Mouse (Mus musculus): ENCODE measurements around the gene Gm11077. TPM values are rescaled to one million over a fixed set of nuclear protein-coding genes. Genes with fewer than 3 reads are reported as not detected.
A peak's percentile ranks its signal among the peaks of the same experiment; 100 is the strongest.

Gm11077 gene
- polyA plus RNA-seq, 1 experiment from 2014 or later = not detected

- no peak overlapping the region for H3K4me2 ChIP-seq (ENCODE audit: low read depth, low read length)
- H3K9ac ChIP-seq (ENCODE audit: low read length) = no peak overlapping the region
- H3K36me3 ChIP-seq (ENCODE audit: control insufficient read depth, insufficient read depth) = no peaks in the 10 kb centered on the region
- H3K4me3 ChIP-seq (ENCODE audit: low read length) = no peak overlapping the region
- H3K4me1 ChIP-seq (ENCODE audit: control insufficient read depth, insufficient read depth, low read length) = no peaks in the 10 kb centered on the region; the same call in 1 of the 2 replicates
- no peaks in the 10 kb centered on the region for H3K9me3 ChIP-seq (replicated peaks; ENCODE audit: control insufficient read depth, low read length)
- no peak overlapping the region for H3K27ac ChIP-seq (ENCODE audit: low read length)
- WGBS = 75% methylated on average over 21 of the region's 21 CpGs
- ATAC-seq (replicated peaks; ENCODE audit: extremely low read depth, insufficient read depth, low FRiP score) = no peak
- H3K27me3 ChIP-seq (ENCODE audit: control insufficient read depth, insufficient read depth, low read length) = no peaks in the 10 kb centered on the region
Measured at GRCm38 (mm10) chr6:140768859-140769640, 40.0 kb downstream of the Gm11077 start.

GRCm38 (mm10) chr6:140776274-140776673, 47.2 kb downstream of the Gm11077 start:
- WGBS = 86% methylated on average over 8 of the region's 8 CpGs

GRCm38 (mm10) chr6:140782524-140782923, 53.4 kb downstream of the Gm11077 start:
- Histone ChIP-seq H3K9ac (ENCODE audit: low read length) (no peak overlapping the region), H3K27me3 (ENCODE audit: control insufficient read depth, insufficient read depth, low read length) (no peaks in the 10 kb centered on the region), H3K9me3 (replicated peaks; ENCODE audit: control insufficient read depth, low read length) (no peaks in the 10 kb centered on the region), H3K4me2 (ENCODE audit: low read depth, low read length) (no peak overlapping the region), H3K4me1 (ENCODE audit: control insufficient read depth, insufficient read depth, low read length) (no peaks in the 10 kb centered on the region), H3K4me3 (ENCODE audit: low read length) (no peak overlapping the region), H3K27ac (ENCODE audit: low read length) (no peak overlapping the region), H3K36me3 (ENCODE audit: control insufficient read depth, insufficient read depth) (no peaks in the 10 kb centered on the region)
- ATAC-seq (replicated peaks; ENCODE audit: extremely low read depth, insufficient read depth, low FRiP score) = no peak; the same call in 1 of the 2 replicates
- WGBS = 88% methylated on average over 6 of the region's 6 CpGs

More at GRCm38 (mm10) chr6:140776274-140776673, 47.2 kb downstream of the Gm11077 start:
- Histone ChIP-seq H3K4me3 (ENCODE audit: low read length) (no peak overlapping the region), H3K27ac (ENCODE audit: low read length) (no peak overlapping the region), H3K4me2 (ENCODE audit: low read depth, low read length) (no peak overlapping the region), H3K27me3 (ENCODE audit: control insufficient read depth, insufficient read depth, low read length) (no peaks in the 10 kb centered on the region), H3K36me3 (ENCODE audit: control insufficient read depth, insufficient read depth) (no peaks in the 10 kb centered on the region), H3K9ac (ENCODE audit: low read length) (no peak overlapping the region), H3K4me1 (ENCODE audit: control insufficient read depth, insufficient read depth, low read length) (no peaks in the 10 kb centered on the region), H3K9me3 (replicated peaks; ENCODE audit: control insufficient read depth, low read length) (no peaks in the 10 kb centered on the region)
- no peak for ATAC-seq (replicated peaks; ENCODE audit: extremely low read depth, insufficient read depth, low FRiP score)

- no peak overlapping the region for H3K4me2 ChIP-seq (ENCODE audit: low read depth, low read length)
- H3K27me3 ChIP-seq (ENCODE audit: control insufficient read depth, insufficient read depth, low read length) = no peaks in the 10 kb centered on the region
- no peaks in the 10 kb centered on the region for H3K4me1 ChIP-seq (ENCODE audit: control insufficient read depth, insufficient read depth, low read length)
- H3K9ac ChIP-seq (ENCODE audit: low read length) = no peak overlapping the region
- no peaks in the 10 kb centered on the region for H3K9me3 ChIP-seq (replicated peaks; ENCODE audit: control insufficient read depth, low read length)
- H3K4me3 ChIP-seq (ENCODE audit: low read length) = no peak overlapping the region
- H3K27ac ChIP-seq (ENCODE audit: low read length) = no peak overlapping the region; the same call in 1 of the 2 replicates
- peak; percentile 35; the same call in 1 of the 2 replicates for ATAC-seq (replicated peaks; ENCODE audit: extremely low read depth, insufficient read depth, low FRiP score)
- WGBS = 41% methylated on average over 2 of the region's 2 CpGs
- H3K36me3 ChIP-seq (ENCODE audit: control insufficient read depth, insufficient read depth) = no peaks in the 10 kb centered on the region
Measured at GRCm38 (mm10) chr6:140786058-140786457, 57.0 kb downstream of the Gm11077 start.

DNA sequence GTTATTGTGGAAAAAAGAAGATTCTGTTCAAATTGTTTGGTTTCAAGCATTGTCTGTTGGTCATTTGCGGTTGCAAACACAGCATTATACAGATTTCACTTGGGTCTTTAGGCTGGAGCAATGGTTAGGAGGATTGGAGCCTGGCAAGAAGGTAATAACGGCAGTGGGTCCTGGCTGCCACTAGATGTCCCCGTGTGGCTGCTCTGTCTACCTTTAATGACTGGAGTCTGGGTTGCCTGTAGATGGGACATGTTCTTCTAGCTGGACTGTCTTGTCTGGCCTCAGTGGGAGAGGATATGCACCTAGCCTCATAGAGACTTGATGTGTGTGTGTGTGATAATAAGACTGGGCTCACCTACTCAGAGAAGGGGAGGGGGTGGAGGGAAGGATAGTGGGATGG, 60.8 kb downstream of the Gm11077 start:
- H3K9ac ChIP-seq (ENCODE audit: low read length) = no peak overlapping the region
- no peak overlapping the region for H3K4me2 ChIP-seq (ENCODE audit: low read depth, low read length)
- H3K4me3 ChIP-seq (ENCODE audit: low read length) = no peak overlapping the region
- no peaks in the 10 kb centered on the region for H3K36me3 ChIP-seq (ENCODE audit: control insufficient read depth, insufficient read depth)
- H3K27ac ChIP-seq (ENCODE audit: low read length) = no peak overlapping the region
- no peak for ATAC-seq (replicated peaks; ENCODE audit: extremely low read depth, insufficient read depth, low FRiP score)
- H3K27me3 ChIP-seq (ENCODE audit: control insufficient read depth, insufficient read depth, low read length) = no peaks in the 10 kb centered on the region
- no peaks in the 10 kb centered on the region for H3K9me3 ChIP-seq (replicated peaks; ENCODE audit: control insufficient read depth, low read length)
- H3K4me1 ChIP-seq (ENCODE audit: control insufficient read depth, insufficient read depth, low read length) = no peaks in the 10 kb centered on the region
- WGBS = 31% methylated on average over 3 of the region's 3 CpGs

DNA sequence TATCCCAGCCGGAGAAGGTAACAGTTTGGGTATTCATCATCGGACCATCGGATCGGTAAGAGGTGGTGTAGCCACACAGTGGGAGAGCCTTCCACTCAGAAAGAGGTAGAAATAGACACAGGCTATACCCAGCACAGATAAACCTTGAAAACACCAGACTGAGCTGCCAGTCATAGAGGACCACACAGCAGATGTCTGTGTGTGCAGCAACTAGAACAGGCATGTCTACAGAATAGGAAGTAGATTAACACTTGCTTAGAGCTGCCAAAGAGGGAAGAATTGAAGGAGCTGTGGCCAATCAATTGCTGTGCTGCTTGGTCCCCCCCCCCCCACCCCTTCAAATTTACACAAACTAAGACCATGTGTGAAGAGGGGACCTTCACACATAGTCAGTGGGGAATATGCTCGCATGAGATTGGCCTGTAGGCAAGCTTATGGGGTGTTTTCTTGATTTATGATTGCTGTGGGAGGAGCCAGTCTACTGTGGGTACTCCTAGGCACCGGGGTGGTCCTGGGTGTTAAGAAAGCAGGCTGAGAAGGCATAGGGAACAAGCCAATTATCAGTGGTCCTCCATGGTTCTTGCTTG, 64.7 kb downstream of the Gm11077 start:
- no peaks in the 10 kb centered on the region for H3K9me3 ChIP-seq (replicated peaks; ENCODE audit: control insufficient read depth, low read length)
- H3K4me3 ChIP-seq (ENCODE audit: low read length) = no peak overlapping the region
- H3K27ac ChIP-seq (ENCODE audit: low read length) = no peak overlapping the region
- H3K4me1 ChIP-seq (ENCODE audit: control insufficient read depth, insufficient read depth, low read length) = no peaks in the 10 kb centered on the region
- no peak overlapping the region for H3K4me2 ChIP-seq (ENCODE audit: low read depth, low read length)
- no peaks in the 10 kb centered on the region for H3K27me3 ChIP-seq (ENCODE audit: control insufficient read depth, insufficient read depth, low read length)
- WGBS = 89% methylated on average over 6 of the region's 6 CpGs
- H3K9ac ChIP-seq (ENCODE audit: low read length) = no peak overlapping the region
- no peaks in the 10 kb centered on the region for H3K36me3 ChIP-seq (ENCODE audit: control insufficient read depth, insufficient read depth)
- no peak for ATAC-seq (replicated peaks; ENCODE audit: extremely low read depth, insufficient read depth, low FRiP score)

DNA sequence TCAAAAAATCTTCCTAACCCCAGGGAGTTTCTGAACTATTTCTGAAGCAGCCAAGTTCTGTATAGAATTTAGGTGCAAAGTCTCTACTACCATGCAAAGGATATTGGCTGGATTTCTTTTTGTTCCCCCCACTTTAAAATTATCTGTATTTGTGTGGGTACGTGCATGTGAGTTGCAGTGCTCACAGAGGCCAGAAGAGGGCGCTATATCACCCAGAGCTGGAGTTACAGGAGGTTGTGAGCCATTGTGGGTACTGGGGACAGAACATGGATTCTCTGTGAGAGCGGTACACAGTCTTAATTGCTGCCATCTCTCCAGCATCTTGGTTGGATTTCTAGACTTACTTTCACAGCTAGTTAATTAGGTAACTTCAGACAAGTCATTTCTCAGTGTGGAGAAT, 69.8 kb downstream of the Gm11077 start:
- Histone ChIP-seq H3K9me3 (replicated peaks; ENCODE audit: control insufficient read depth, low read length) (0 out of 2 replicates have a peak, but pooled peaks cover 3% of the 10 kb centered on the region), H3K36me3 (ENCODE audit: control insufficient read depth, insufficient read depth) (no peaks in the 10 kb centered on the region), H3K27me3 (ENCODE audit: control insufficient read depth, insufficient read depth, low read length) (no peaks in the 10 kb centered on the region), H3K27ac (ENCODE audit: low read length) (no peak overlapping the region), H3K4me2 (ENCODE audit: low read depth, low read length) (no peak overlapping the region), H3K4me3 (ENCODE audit: low read length) (no peak overlapping the region), H3K9ac (ENCODE audit: low read length) (no peak overlapping the region), H3K4me1 (ENCODE audit: control insufficient read depth, insufficient read depth, low read length) (no peaks in the 10 kb centered on the region)
- no peak for ATAC-seq (replicated peaks; ENCODE audit: extremely low read depth, insufficient read depth, low FRiP score)
- WGBS = 64% methylated on average over 3 of the region's 3 CpGs

GRCm38 (mm10) chr6:140799435-140800040, 70.5 kb downstream of the Gm11077 start:
- ATAC-seq (replicated peaks; ENCODE audit: extremely low read depth, insufficient read depth, low FRiP score) = no peak
- Histone ChIP-seq H3K27ac (ENCODE audit: low read length) (no peak overlapping the region), H3K9me3 (replicated peaks; ENCODE audit: control insufficient read depth, low read length) (0 out of 2 replicates have a peak, but pooled peaks cover 3% of the 10 kb centered on the region), H3K9ac (ENCODE audit: low read length) (no peak overlapping the region), H3K36me3 (ENCODE audit: control insufficient read depth, insufficient read depth) (no peaks in the 10 kb centered on the region), H3K4me1 (ENCODE audit: control insufficient read depth, insufficient read depth, low read length) (no peaks in the 10 kb centered on the region), H3K27me3 (ENCODE audit: control insufficient read depth, insufficient read depth, low read length) (no peaks in the 10 kb centered on the region), H3K4me3 (ENCODE audit: low read length) (no peak overlapping the region), H3K4me2 (ENCODE audit: low read depth, low read length) (no peak overlapping the region)
- WGBS = 77% methylated on average over 16 of the region's 16 CpGs

DNA sequence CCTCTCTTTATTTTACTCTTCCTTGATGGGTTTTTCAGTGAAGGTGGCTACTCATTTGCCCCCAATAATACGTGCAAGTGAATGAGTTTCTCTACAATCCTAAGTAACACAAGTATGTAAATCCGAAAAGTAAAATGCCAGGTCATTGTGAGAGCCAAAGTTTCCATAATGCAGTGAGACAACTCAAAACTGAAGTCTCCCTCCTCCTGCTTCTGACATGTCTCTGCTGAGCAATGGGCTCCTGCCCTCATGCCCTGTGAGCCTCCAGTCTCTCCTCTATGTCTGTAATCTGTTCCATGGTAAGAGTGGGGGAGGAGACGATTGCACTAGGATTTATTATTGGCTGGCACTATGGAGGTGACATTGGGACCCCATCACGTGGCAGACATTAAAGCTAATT, 71.5 kb downstream of the Gm11077 start:
- 82% methylated on average over 4 of the region's 4 CpGs for WGBS
- H3K9me3 ChIP-seq (replicated peaks; ENCODE audit: control insufficient read depth, low read length) = 0 out of 2 replicates have a peak, but pooled peaks cover 3% of the 10 kb centered on the region

More for the DNA sequence above, 71.5 kb downstream of the Gm11077 start:
- H3K4me3 ChIP-seq (ENCODE audit: low read length) = no peak overlapping the region
- H3K9ac ChIP-seq (ENCODE audit: low read length) = no peak overlapping the region
- no peak overlapping the region for H3K4me2 ChIP-seq (ENCODE audit: low read depth, low read length)
- H3K27ac ChIP-seq (ENCODE audit: low read length) = no peak overlapping the region
- no peaks in the 10 kb centered on the region for H3K27me3 ChIP-seq (ENCODE audit: control insufficient read depth, insufficient read depth, low read length)
- no peaks in the 10 kb centered on the region for H3K36me3 ChIP-seq (ENCODE audit: control insufficient read depth, insufficient read depth)
- no peak for ATAC-seq (replicated peaks; ENCODE audit: extremely low read depth, insufficient read depth, low FRiP score)
- H3K4me1 ChIP-seq (ENCODE audit: control insufficient read depth, insufficient read depth, low read length) = no peaks in the 10 kb centered on the region

Measured in heart, embryonic 16.5 days (tissue).